Mouse (Mus musculus) heart, embryonic 11.5 days (tissue): Measurements from ENCODE around the gene Lum. TPM values are rescaled to one million over a fixed set of nuclear protein-coding genes. Genes with fewer than 3 reads are reported as not detected.

ENCODE experiments used
- ATAC-seq: fragments of 200-750 bp; cut with Nextera tagmentation; replicated peaks from 2 replicates; pipeline ENCODE4 v1.8.0; 2017; ENCODE audit warnings: moderate library complexity; ENCODE audit not compliant: insufficient number of reproducible peaks, low FRiP score, low TSS enrichment
- H3K27ac ChIP-seq: fragments of 300-500 bp; sonication (generic); 2 replicates; pipeline ENCODE4 v1.5.1; 2014; ENCODE audit warnings: mild to moderate bottlenecking, low read depth, low read length
- H3K27me3 ChIP-seq: fragments of 300-500 bp; sonication (generic); 2 replicates; pipeline ENCODE4 v1.6.1; 2014; ENCODE audit warnings: mild to moderate bottlenecking, low read length, mixed read lengths; ENCODE audit not compliant: control insufficient read depth, insufficient read depth
- H3K36me3 ChIP-seq: fragments of 300-500 bp; sonication (generic); 2 replicates; pipeline ENCODE4 v1.6.1; 2014; ENCODE audit warnings: mild to moderate bottlenecking, low read length, moderate library complexity, mixed read lengths; ENCODE audit not compliant: control insufficient read depth, insufficient read depth
- H3K4me1 ChIP-seq: fragments of 300-500 bp; sonication (generic); 2 replicates; pipeline ENCODE4 v1.6.1; 2014; ENCODE audit warnings: low read length; ENCODE audit not compliant: control insufficient read depth, insufficient read depth
- H3K4me2 ChIP-seq: fragments of 300-500 bp; sonication (generic); 2 replicates; pipeline ENCODE4 v1.6.1; 2014; ENCODE audit warnings: mild to moderate bottlenecking, moderate library complexity
- H3K4me3 ChIP-seq: fragments of 300-500 bp; sonication (generic); 2 replicates; pipeline ENCODE4 v1.5.1; 2014; ENCODE audit warnings: low read depth, low read length
- H3K9ac ChIP-seq: fragments of 300-500 bp; sonication (generic); 2 replicates; pipeline ENCODE4 v1.6.1; 2014; ENCODE audit warnings: mild to moderate bottlenecking, low read depth, low read length, moderate library complexity
- H3K9me3 ChIP-seq: fragments of 300-500 bp; sonication (generic); replicated peaks from 2 replicates; pipeline ENCODE4 v1.6.1; 2016; ENCODE audit warnings: low read length; ENCODE audit not compliant: control insufficient read depth
- WGBS: fragments of 180-500 bp; shearing (Covaris S2); extraction: QIAGEN DNeasy Blood & Tissue Kit; methylation state at CpG from one replicate; pipeline ENCODE4 v1.1.7; 2014; ENCODE audit not compliant: insufficient replicate concordance; 5-methylcytosine and 5-hydroxymethylcytosine counted together
- polyA plus RNA-seq: library from polyadenylated mRNA; unstranded; fragments of >200 nt; fragmentation: Nextera tagmentation; extraction: Ambion mirVana; gene quantifications from 2 replicates; pipeline ENCODE4 v1.2.1, GENCODE M21; 2014

Lum gene
- polyA plus RNA-seq, 1 experiment from 2014 or later = 26.2 TPM

DNA sequence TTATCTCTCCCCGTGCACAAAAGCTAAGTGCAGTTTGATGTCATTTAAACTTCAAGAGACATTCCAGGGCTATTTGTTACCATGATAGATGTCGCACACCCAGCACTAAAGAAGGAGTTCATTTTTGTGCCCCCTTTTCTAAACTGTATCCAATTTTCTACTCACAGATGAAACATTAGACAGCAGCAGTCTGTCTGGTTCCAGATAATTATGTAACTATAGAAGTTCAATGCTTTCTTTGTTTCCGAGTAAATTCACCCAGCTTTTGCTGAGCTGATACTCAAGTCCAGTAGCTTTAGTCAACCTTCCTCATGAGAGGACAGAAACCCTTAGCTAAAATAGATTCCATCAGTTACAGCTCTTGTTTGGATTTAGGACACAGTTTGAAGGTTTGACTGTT, 19.2 kb downstream of the Lum start:
- Histone ChIP-seq H3K4me2 (no peak overlapping the region), H3K27ac (no peak overlapping the region), H3K36me3 (no peaks in the 10 kb centered on the region), H3K9ac (no peak overlapping the region), H3K9me3 (no peaks in the 10 kb centered on the region), H3K4me3 (no peak overlapping the region), H3K27me3 (no peaks in the 10 kb centered on the region), H3K4me1 (no peaks in the 10 kb centered on the region)
- WGBS = 17% methylated on average over 3 of the region's 3 CpGs
- no peak for ATAC-seq

DNA sequence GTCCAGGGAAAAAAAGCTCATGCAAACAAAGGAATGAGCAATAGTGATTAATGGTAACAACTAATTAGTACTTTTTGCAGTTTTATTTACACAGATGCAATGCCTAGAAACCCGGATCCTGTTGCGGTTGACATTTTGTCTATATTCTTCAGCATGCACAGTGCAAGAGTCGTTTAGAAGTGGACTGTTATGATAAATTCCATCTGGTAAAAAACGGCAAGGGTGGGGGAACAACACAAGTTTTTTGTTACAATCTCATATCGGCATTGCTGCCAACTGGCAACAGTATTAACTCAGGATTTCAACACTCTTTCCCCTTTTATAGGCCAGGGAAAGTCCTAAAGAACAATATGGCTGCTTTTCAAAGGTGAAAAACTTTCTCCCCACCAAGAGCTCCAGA, 22.2 kb downstream of the Lum start:
- Histone ChIP-seq H3K36me3 (no peaks in the 10 kb centered on the region), H3K4me1 (no peaks in the 10 kb centered on the region), H3K4me2 (no peak overlapping the region), H3K27me3 (no peaks in the 10 kb centered on the region), H3K27ac (no peak overlapping the region), H3K9me3 (no peaks in the 10 kb centered on the region), H3K4me3 (no peak overlapping the region), H3K9ac (no peak overlapping the region)
- WGBS = 69% methylated on average over 5 of the region's 5 CpGs
- ATAC-seq = no peak

DNA sequence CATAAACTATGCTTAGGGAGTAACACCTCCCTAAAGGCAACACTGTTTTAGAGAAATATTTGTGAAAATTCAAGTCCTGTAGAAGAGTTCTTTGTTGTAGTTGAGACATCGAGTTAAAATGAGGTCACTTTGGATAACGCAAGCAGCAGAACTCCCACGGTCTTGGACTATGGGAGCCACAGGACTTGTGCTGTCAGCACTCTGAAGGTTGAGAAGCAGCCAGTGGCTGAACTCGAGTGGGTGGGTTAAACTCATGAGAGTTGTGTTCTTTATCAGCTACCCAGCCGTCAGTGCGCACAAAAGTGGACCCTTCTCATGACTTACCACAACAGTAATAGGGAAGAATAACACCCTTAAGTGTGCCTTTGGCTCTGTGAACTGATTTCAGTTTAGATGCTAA, 24.6 kb downstream of the Lum start:
- Histone ChIP-seq H3K4me3 (no peak overlapping the region), H3K4me1 (no peaks in the 10 kb centered on the region), H3K36me3 (no peaks in the 10 kb centered on the region), H3K27me3 (no peaks in the 10 kb centered on the region), H3K9ac (no peak overlapping the region), H3K9me3 (no peaks in the 10 kb centered on the region), H3K4me2 (no peak overlapping the region), H3K27ac (no peak overlapping the region)
- 33% methylated on average over 6 of the region's 6 CpGs for WGBS
- 0 out of 2 replicates have a peak, but pooled peaks have one; percentile 39 for ATAC-seq

DNA sequence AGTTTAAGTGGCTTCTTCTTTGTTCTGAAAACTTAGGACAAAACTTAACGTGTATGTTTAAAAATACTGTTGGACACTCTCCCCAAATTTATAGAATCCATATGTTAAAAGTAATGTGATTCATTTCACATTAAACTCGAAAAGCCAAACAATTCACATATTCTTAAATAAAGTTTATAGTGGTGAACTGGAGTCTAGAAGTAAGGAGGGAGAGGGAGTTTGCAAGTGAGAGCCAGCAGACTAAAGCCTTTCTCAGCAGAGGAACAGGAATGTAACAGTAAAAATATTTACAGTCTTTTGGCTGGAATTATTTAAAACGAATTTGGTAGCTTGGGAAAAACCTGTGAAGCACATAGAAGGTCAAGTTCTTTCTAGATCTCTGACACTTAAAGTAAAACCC, 26.1 kb downstream of the Lum start:
- Histone ChIP-seq H3K9me3 (no peaks in the 10 kb centered on the region), H3K4me3 (no peak overlapping the region), H3K27me3 (no peaks in the 10 kb centered on the region), H3K9ac (no peak overlapping the region), H3K4me1 (no peaks in the 10 kb centered on the region), H3K36me3 (no peaks in the 10 kb centered on the region), H3K4me2 (no peak overlapping the region), H3K27ac (no peak overlapping the region)
- ATAC-seq = no peak
- 48% methylated on average over 3 of the region's 3 CpGs for WGBS

DNA sequence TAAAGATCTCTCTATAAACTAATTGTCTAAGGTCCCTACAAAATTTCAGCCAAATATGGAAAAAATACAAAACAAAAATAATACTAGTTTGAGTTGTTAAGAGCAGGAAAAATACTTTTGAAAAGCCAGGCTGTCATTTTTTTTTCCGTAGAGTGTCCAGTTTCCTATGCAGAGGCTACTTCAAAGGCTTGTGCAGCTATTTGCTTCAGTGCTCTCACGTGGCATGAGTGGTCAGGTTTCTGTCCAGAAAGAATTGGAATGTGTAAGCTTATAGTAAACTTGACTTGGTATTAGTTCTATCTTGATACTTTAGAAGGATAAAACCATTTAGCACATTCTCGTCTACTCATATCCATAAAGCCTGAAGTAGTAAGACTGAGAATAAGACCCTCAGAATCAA, 26.8 kb downstream of the Lum start:
- Histone ChIP-seq H3K9ac (no peak overlapping the region), H3K4me2 (no peak overlapping the region), H3K4me1 (no peaks in the 10 kb centered on the region), H3K36me3 (no peaks in the 10 kb centered on the region), H3K9me3 (no peaks in the 10 kb centered on the region), H3K4me3 (no peak overlapping the region), H3K27ac (no peak overlapping the region), H3K27me3 (no peaks in the 10 kb centered on the region)
- ATAC-seq = no peak
- WGBS = 61% methylated on average over 3 of the region's 3 CpGs

DNA sequence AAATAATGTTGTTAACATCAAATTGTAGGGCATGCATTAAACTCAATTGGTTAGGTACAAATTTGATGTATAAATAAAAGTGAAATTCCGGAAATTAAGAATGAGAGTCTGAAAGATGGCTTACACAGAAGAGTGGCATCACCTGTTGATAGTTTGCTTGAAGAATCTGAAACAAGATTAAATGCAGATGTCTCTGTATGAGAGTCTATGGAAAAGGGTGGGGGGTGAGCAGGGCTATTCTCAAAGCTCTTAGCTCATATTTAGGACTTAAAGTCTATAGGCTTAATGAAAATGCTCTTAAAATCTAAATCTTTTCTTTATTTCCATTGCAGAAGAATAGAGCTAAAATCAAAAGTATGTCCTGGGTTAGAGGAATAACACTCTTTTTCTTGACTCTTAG, 30.8 kb downstream of the Lum start:
- no peak overlapping the region for H3K4me2 ChIP-seq
- no peak overlapping the region for H3K4me3 ChIP-seq
- H3K27ac ChIP-seq = no peak overlapping the region
- H3K4me1 ChIP-seq = no peaks in the 10 kb centered on the region
- H3K36me3 ChIP-seq = no peaks in the 10 kb centered on the region
- ATAC-seq = no peak
- H3K27me3 ChIP-seq = no peaks in the 10 kb centered on the region
- H3K9me3 ChIP-seq = no peaks in the 10 kb centered on the region
- 67% methylated on average over 1 of the region's 1 CpGs for WGBS
- H3K9ac ChIP-seq = no peak overlapping the region

DNA sequence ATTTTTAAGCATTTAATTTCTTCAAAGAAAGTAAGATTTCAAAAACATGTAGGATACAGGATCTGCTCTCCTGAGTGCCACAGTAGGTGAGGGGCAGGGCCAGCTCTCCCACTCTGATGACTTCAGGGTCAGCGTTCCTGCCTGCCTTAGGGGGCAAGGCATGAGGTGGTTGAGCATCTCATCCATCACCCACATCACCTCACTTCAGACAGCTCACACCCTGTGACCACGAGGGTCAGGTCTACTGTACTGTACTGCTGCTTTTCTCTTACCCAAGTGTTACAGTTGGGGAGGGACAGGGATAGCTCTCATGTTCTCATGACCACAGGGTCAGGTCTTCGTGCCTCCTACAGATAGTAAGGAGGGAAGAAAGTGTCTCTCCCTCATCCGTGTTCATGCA, 36.8 kb downstream of the Lum start:
- H3K27me3 ChIP-seq = no peaks in the 10 kb centered on the region
- H3K9ac ChIP-seq = no peak overlapping the region
- H3K27ac ChIP-seq = no peak overlapping the region
- no peak overlapping the region for H3K4me2 ChIP-seq
- no peak for ATAC-seq
- no peaks in the 10 kb centered on the region for H3K4me1 ChIP-seq
- no peak overlapping the region for H3K4me3 ChIP-seq
- H3K36me3 ChIP-seq = no peaks in the 10 kb centered on the region
- H3K9me3 ChIP-seq = no peaks in the 10 kb centered on the region
- 64% methylated on average over 4 of the region's 4 CpGs for WGBS

DNA sequence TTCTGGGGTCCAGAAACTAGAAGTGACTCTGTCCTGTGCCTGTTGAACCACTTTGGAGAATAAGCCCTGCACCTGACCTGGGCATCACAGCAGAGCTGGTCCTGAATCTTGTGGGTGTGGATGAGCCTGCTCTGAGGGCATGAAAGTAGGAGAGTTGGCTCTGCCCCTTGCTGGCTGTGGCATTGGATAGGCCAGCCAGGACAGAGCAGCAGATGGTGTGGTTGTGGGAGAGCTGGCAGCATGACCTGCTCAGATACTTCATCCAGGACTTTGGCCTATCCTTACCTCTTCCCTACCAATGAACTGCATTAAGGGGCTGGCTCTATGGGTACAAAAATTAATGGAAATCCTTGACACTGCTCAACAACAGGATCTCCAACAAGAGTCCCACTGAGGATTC, 38.3 kb downstream of the Lum start:
- Histone ChIP-seq H3K4me3 (no peak overlapping the region), H3K36me3 (no peaks in the 10 kb centered on the region), H3K4me2 (no peak overlapping the region), H3K27me3 (no peaks in the 10 kb centered on the region), H3K9ac (no peak overlapping the region), H3K4me1 (no peaks in the 10 kb centered on the region), H3K27ac (no peak overlapping the region), H3K9me3 (no peaks in the 10 kb centered on the region)
- ATAC-seq = no peak

DNA sequence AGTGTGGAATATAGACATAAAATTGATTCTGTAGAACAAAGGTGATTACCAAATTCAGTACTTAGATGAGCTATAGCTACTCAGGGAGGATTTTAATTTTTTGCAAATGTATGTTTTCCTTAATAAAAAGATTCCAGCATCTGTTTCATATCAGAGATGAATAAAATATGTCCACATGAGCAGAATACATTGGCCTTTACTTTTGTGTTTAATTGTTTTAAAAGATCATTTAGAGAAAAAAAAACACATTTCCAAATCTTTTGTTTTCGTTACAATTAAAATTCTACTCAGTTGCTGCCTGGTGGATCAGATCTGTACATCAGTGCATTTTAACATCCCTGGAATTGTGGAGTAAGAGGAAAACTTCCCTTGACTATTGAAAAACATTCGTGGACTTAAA, 41.7 kb downstream of the Lum start, which contains the start of gene Kera:
Gene Kera (plus strand): TSS at position 301 of the 400 bp plus-strand sequence.
- WGBS = 65% methylated on average over 2 of the region's 2 CpGs

More for the DNA sequence above, 41.7 kb downstream of the Lum start, which contains the start of gene Kera:
- no peaks in the 10 kb centered on the region for H3K27me3 ChIP-seq
- no peaks in the 10 kb centered on the region for H3K4me1 ChIP-seq
- no peak within 1 kb of the TSS for H3K9ac ChIP-seq
- no peak within 1 kb of the TSS for H3K4me3 ChIP-seq
- no peak within 1 kb of the TSS for H3K27ac ChIP-seq
- no peak for ATAC-seq
- H3K9me3 ChIP-seq = no peaks in the 10 kb centered on the region
- H3K4me2 ChIP-seq = no peak within 1 kb of the TSS
- no peaks in the 10 kb centered on the region for H3K36me3 ChIP-seq
